Mouse (Mus musculus) heart, embryonic 13.5 days (tissue): ENCODE results near the gene Megf6. TPM values are rescaled to one million over a fixed set of nuclear protein-coding genes. Genes with fewer than 3 reads are reported as not detected.

Experiments
- ATAC-seq: fragments of 200-750 bp; cut with Nextera tagmentation; 2 replicates; pipeline ENCODE4 v1.8.0; 2017; ENCODE audit warnings: moderate TSS enrichment; ENCODE audit not compliant: insufficient number of reproducible peaks, low FRiP score, low TSS enrichment; ENCODE audit errors: extremely low read depth
- H3K27ac ChIP-seq: fragments of 300-500 bp; sonication (generic); replicated peaks from 2 replicates; pipeline ENCODE4 v1.5.1; 2015; ENCODE audit warnings: moderate library complexity, mild to moderate bottlenecking, inconsistent platforms
- H3K27me3 ChIP-seq: fragments of 300-500 bp; sonication (generic); replicated peaks from 2 replicates; pipeline ENCODE4 v1.6.1; 2015; ENCODE audit warnings: mild to moderate bottlenecking, inconsistent platforms
- H3K36me3 ChIP-seq: fragments of 300-500 bp; sonication (generic); 2 replicates; pipeline ENCODE4 v1.6.1; 2015; ENCODE audit warnings: mild to moderate bottlenecking, inconsistent platforms
- H3K4me1 ChIP-seq: fragments of 300-500 bp; sonication (generic); 2 replicates; pipeline ENCODE4 v1.6.1; 2015; ENCODE audit warnings: inconsistent platforms
- H3K4me2 ChIP-seq: fragments of 300-500 bp; sonication (generic); 2 replicates; pipeline ENCODE4 v1.6.1; 2015; ENCODE audit warnings: inconsistent platforms, mild to moderate bottlenecking, moderate library complexity
- H3K4me3 ChIP-seq: fragments of 300-500 bp; sonication (generic); 2 replicates; pipeline ENCODE4 v1.5.1; 2015; ENCODE audit warnings: moderate library complexity, mild to moderate bottlenecking, inconsistent platforms
- H3K9ac ChIP-seq: fragments of 300-500 bp; sonication (generic); 2 replicates; pipeline ENCODE4 v1.6.1; 2015; ENCODE audit warnings: inconsistent platforms, mild to moderate bottlenecking, moderate library complexity
- H3K9me3 ChIP-seq: fragments of 300-500 bp; sonication (generic); 2 replicates; pipeline ENCODE4 v1.6.1; 2016; ENCODE audit warnings: inconsistent platforms
- WGBS: fragments of 180-500 bp; shearing (Covaris S2); methylation state at CpG from one replicate; pipeline ENCODE4 v1.1.7; 2015; ENCODE audit warnings: mixed read lengths; 5-methylcytosine and 5-hydroxymethylcytosine counted together
- polyA plus RNA-seq: library from polyadenylated mRNA; unstranded; fragments of >200 nt; fragmentation: Nextera tagmentation; extraction: Ambion mirVana; gene quantifications from 2 replicates; pipeline ENCODE4 v1.2.1, GENCODE M21; 2015

The Megf6 gene
- polyA plus RNA-seq, 1 experiment from 2014 or later: 28.4 TPM

DNA sequence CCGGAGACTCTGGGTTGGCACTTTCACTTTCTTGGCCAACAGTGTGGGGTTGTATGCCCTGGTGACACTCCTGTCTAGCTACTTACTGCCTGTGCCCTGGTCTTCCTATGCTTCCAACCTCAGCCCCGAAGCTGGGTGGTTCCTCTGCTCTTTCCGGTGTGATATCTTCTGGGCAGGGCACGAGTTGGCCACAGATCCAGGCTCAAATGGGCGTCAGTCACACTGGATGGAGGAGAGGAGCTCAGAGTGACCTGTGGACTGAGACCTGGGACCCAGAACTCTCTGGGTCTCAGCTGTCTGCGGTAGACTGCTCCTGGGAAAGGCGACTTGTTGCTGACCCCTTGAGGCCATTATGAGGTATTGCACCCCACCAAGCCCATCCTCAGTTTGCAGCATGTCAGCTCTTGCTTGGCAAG lies 130.9 kb downstream of the Megf6 start, which contains the start of gene Arhgef16:
TSS of gene Arhgef16 (minus strand) at position 211 of the 416 bp plus-strand sequence.
- Histone ChIP-seq H3K4me2 (no peak within 1 kb of the TSS), H3K4me3 (no peak within 1 kb of the TSS), H3K9me3 (0 out of 2 replicates have a peak, but pooled peaks cover 4% of the 10 kb centered on the region), H3K27me3 (peaks cover 53% of the 10 kb centered on the region), H3K9ac (peak within 1 kb of the TSS; percentile 50; the same call in 1 of the 2 replicates), H3K27ac (no peak within 1 kb of the TSS), H3K4me1 (peaks cover 17% of the 10 kb centered on the region), H3K36me3 (no peaks in the 10 kb centered on the region)
- WGBS: 18% methylated on average over 7 of the region's 7 CpGs
- ATAC-seq: no peak

DNA sequence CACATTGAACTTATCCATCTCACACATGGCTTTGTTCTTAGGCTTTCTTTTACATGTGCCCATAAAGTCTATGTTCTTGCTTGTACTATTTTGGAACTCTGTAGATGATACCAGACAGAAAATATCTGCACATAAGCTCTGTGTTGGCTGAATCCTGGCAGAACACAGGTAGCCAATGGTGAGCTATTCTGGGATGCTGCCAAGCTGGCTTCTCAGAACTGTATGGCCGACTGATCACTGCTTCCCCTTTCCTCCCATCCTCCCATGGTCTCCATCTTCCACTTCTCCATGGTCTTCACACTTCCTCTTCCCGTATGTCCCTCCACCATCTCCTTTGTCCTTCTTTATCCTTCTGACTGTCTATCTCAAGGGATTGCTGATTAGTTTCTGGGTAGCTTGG lies 138.6 kb downstream of the Megf6 start:
- H3K9ac ChIP-seq: no peak overlapping the region
- H3K36me3 ChIP-seq: no peaks in the 10 kb centered on the region
- no peak overlapping the region for H3K4me2 ChIP-seq
- H3K9me3 ChIP-seq: 0 out of 2 replicates have a peak, but pooled peaks cover 13% of the 10 kb centered on the region
- no peak overlapping the region for H3K27ac ChIP-seq
- H3K4me3 ChIP-seq: no peak overlapping the region
- 77% methylated on average over 2 of the region's 2 CpGs for WGBS
- 0 out of 2 replicates have a peak, but pooled peaks cover 2% of the 10 kb centered on the region for H3K4me1 ChIP-seq
- no peak for ATAC-seq
- H3K27me3 ChIP-seq: no peaks in the 10 kb centered on the region

GRCm38 (mm10) chr4:154310576-154311262 lies 140.2 kb downstream of the Megf6 start:
- Histone ChIP-seq H3K27ac (no peak overlapping the region), H3K9me3 (0 out of 2 replicates have a peak, but pooled peaks cover 13% of the 10 kb centered on the region), H3K4me2 (no peak overlapping the region), H3K4me3 (no peak overlapping the region), H3K4me1 (0 out of 2 replicates have a peak, but pooled peaks cover 2% of the 10 kb centered on the region), H3K36me3 (no peaks in the 10 kb centered on the region), H3K27me3 (no peaks in the 10 kb centered on the region), H3K9ac (no peak overlapping the region)
- 61% methylated on average over 9 of the region's 9 CpGs for WGBS
- ATAC-seq: no peak

GRCm38 (mm10) chr4:154312143-154312812 lies 141.7 kb downstream of the Megf6 start:
- H3K4me2 ChIP-seq: no peak overlapping the region
- H3K4me1 ChIP-seq: 0 out of 2 replicates have a peak, but pooled peaks cover 2% of the 10 kb centered on the region
- 76% methylated on average over 2 of the region's 2 CpGs for WGBS
- no peaks in the 10 kb centered on the region for H3K27me3 ChIP-seq
- ATAC-seq: no peak
- no peak overlapping the region for H3K9ac ChIP-seq
- H3K36me3 ChIP-seq: no peaks in the 10 kb centered on the region
- H3K27ac ChIP-seq: no peak overlapping the region; the same call in 1 of the 2 replicates
- H3K4me3 ChIP-seq: no peak overlapping the region
- 0 out of 2 replicates have a peak, but pooled peaks cover 8% of the 10 kb centered on the region for H3K9me3 ChIP-seq

DNA sequence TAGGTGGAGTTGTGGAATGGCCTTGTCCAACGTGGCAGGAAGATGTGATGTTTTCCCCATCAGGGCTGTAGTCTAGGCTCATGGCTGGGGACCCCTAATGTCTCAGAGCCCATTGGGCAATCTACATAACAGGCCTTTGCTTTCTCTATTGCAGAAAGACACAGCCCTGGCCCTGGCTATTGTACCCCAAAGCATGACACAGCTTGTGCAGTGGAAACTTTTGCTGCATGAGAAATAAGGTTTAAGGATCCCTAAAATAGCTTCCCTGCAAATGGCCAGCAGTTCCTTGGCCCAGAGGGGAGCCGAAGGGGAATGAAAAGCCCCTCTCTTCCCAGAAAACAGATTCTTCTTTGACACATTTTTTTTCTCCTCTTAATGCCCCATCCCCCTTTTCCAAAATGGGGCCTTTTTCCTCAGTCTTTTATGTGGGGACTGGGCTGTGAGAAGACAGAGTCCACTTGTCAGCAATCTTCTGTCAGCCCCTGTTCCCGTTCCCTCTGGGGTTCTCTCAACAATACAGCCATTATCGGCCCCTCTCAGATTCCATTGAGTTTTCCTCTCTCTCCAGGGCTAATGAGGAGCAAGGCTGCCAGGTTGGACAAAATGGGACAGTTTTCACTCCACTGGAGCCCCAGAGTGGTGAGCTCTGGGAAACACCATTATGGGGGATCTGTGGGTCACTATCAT lies 142.5 kb downstream of the Megf6 start:
- no peak overlapping the region for H3K4me2 ChIP-seq

GRCm38 (mm10) chr4:154313622-154313967 lies 143.1 kb downstream of the Megf6 start:
- ATAC-seq: no peak
- Histone ChIP-seq H3K4me1 (0 out of 2 replicates have a peak, but pooled peaks cover 2% of the 10 kb centered on the region), H3K4me2 (no peak overlapping the region), H3K27ac (no peak overlapping the region), H3K27me3 (no peaks in the 10 kb centered on the region), H3K9ac (no peak overlapping the region), H3K9me3 (no peaks in the 10 kb centered on the region), H3K36me3 (peaks cover 3% of the 10 kb centered on the region; the same call in 1 of the 2 replicates), H3K4me3 (no peak overlapping the region)
- WGBS: 63% methylated on average over 11 of the region's 11 CpGs

More for the DNA sequence above, 142.5 kb downstream of the Megf6 start:
- WGBS: 39% methylated on average over 4 of the region's 4 CpGs
- no peak overlapping the region; the same call in 1 of the 2 replicates for H3K27ac ChIP-seq
- no peak overlapping the region for H3K9ac ChIP-seq
- H3K4me1 ChIP-seq: 0 out of 2 replicates have a peak, but pooled peaks cover 2% of the 10 kb centered on the region
- no peak for ATAC-seq
- no peaks in the 10 kb centered on the region for H3K36me3 ChIP-seq
- no peak overlapping the region for H3K4me3 ChIP-seq
- H3K9me3 ChIP-seq: 0 out of 2 replicates have a peak, but pooled peaks cover under 1% of the 10 kb centered on the region
- no peaks in the 10 kb centered on the region for H3K27me3 ChIP-seq

Other genes with a start within 250 kb of the Megf6 start
- 46.0 and 51.7 TPM in 2 replicates for gene A430005L14Rik, start 213.5 kb upstream of the Megf6 start, polyA plus RNA-seq
- 7.6 and 9.1 TPM in 2 replicates for gene Dffb, start 195.6 kb upstream of the Megf6 start, polyA plus RNA-seq
- gene Cep104, start 195.5 kb upstream of the Megf6 start, polyA plus RNA-seq: 12.9 TPM in 2 replicates
- gene Lrrc47, start 159.0 kb upstream of the Megf6 start, polyA plus RNA-seq: 13.3 and 13.9 TPM in 2 replicates
- gene Smim1, start 144.5 kb upstream of the Megf6 start, polyA plus RNA-seq: 68.2 and 74.7 TPM in 2 replicates
- gene Ccdc27, start 128.1 kb upstream of the Megf6 start, polyA plus RNA-seq: not detected in 2 replicates
- 0.07 and 0.10 TPM in 2 replicates for gene Trp73, start 30.5 kb upstream of the Megf6 start, polyA plus RNA-seq
- 22.6 and 24.3 TPM in 2 replicates for gene Wrap73, start 28.4 kb upstream of the Megf6 start, polyA plus RNA-seq
- 119 and 121 TPM in 2 replicates for gene Tprgl, start 10.1 kb upstream of the Megf6 start, polyA plus RNA-seq
- 2.3 and 2.5 TPM in 2 replicates for gene Arhgef16, start 130.9 kb downstream of the Megf6 start, polyA plus RNA-seq
- gene B230104I21Rik, start 165.4 kb downstream of the Megf6 start, polyA plus RNA-seq: not detected in 2 replicates